Mouse (Mus musculus): ENCODE data around the gene Gm20696. TPM values are rescaled to one million over a fixed set of nuclear protein-coding genes. Genes with fewer than 3 reads are reported as not detected.

The Gm20696 gene
- polyA plus RNA-seq, 1 experiment: 0.24 TPM

DNA sequence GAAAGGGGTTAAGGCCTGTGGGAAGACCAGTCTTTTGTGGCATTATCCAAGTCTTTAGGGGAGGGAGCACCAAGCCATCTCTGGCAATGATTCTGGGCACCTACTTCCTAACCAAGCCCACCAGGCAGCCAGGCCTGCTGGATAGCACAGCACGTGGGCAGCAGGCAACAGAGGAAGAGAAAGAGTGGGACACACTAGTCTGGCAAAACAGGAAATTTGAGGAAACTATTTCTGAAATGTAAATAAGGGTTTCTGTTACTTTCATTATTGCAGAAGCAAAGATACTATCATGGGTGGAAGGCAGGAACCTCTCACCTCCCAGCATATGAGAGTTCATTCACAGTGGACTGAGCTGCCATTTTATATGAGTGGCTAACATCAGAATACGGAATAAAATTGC is 265.4 kb downstream of the Gm20696 start:
- H3K9ac ChIP-seq (ENCODE audit: low read depth, poor library complexity, severe bottlenecking): no peak overlapping the region
- no peak overlapping the region for H3K4me3 ChIP-seq (ENCODE audit: low read depth, low read length)
- H3K4me1 ChIP-seq (ENCODE audit: control insufficient read depth, insufficient read depth, low read length): no peaks in the 10 kb centered on the region
- no peak overlapping the region for H3K27ac ChIP-seq (ENCODE audit: insufficient read depth, low read length)
- H3K9me3 ChIP-seq (replicated peaks; ENCODE audit: control insufficient read depth, insufficient read depth, low read length, poor library complexity, severe bottlenecking): no peaks in the 10 kb centered on the region
- H3K27me3 ChIP-seq (ENCODE audit: control insufficient read depth, insufficient read depth, low read length, poor library complexity, severe bottlenecking): no peaks in the 10 kb centered on the region
- H3K36me3 ChIP-seq (ENCODE audit: control insufficient read depth, insufficient read depth, low read length, poor library complexity, severe bottlenecking): no peaks in the 10 kb centered on the region
- no peak for TF ChIP-seq POLR2A (IDR thresholded peaks at IDR 0.05; ENCODE audit: insufficient read depth, low read length)
- no peak for TF ChIP-seq EP300 (IDR thresholded peaks at IDR 0.05; ENCODE audit: insufficient read depth, low read depth, low read length)
- TF ChIP-seq CTCF (IDR thresholded peaks at IDR 0.05; ENCODE audit: low read depth, low read length): no peak

DNA sequence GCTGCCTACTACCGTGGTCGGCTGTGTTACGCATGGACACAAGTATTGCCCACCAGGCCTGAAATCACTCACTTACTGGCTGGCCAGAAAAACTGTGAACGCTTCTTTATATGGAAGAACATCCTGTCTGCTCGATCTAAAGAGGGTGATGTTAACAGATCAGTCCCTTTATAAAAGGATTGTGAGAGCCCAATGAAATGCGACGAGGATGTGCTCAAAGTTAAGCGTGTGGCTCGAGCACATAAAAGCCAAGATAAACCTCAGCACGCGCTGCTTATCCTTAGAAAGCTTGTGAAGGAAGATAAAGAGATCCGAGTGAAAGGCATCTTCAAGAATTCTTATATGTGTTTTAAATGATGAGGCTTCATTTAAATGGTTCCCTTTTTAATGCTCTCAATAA is 270.9 kb downstream of the Gm20696 start:
- Histone ChIP-seq H3K9me3 (replicated peaks; ENCODE audit: control insufficient read depth, insufficient read depth, low read length, poor library complexity, severe bottlenecking) (no peaks in the 10 kb centered on the region), H3K9ac (ENCODE audit: low read depth, poor library complexity, severe bottlenecking) (no peak overlapping the region), H3K4me3 (ENCODE audit: low read depth, low read length) (no peak overlapping the region), H3K27ac (ENCODE audit: insufficient read depth, low read length) (no peak overlapping the region), H3K36me3 (ENCODE audit: control insufficient read depth, insufficient read depth, low read length, poor library complexity, severe bottlenecking) (no peaks in the 10 kb centered on the region), H3K27me3 (ENCODE audit: control insufficient read depth, insufficient read depth, low read length, poor library complexity, severe bottlenecking) (no peaks in the 10 kb centered on the region), H3K4me1 (ENCODE audit: control insufficient read depth, insufficient read depth, low read length) (no peaks in the 10 kb centered on the region)
- TF ChIP-seq POLR2A (IDR thresholded peaks at IDR 0.05; ENCODE audit: insufficient read depth, low read length) (no peak), EP300 (IDR thresholded peaks at IDR 0.05; ENCODE audit: insufficient read depth, low read depth, low read length) (no peak), CTCF (IDR thresholded peaks at IDR 0.05; ENCODE audit: low read depth, low read length) (no peak)

DNA sequence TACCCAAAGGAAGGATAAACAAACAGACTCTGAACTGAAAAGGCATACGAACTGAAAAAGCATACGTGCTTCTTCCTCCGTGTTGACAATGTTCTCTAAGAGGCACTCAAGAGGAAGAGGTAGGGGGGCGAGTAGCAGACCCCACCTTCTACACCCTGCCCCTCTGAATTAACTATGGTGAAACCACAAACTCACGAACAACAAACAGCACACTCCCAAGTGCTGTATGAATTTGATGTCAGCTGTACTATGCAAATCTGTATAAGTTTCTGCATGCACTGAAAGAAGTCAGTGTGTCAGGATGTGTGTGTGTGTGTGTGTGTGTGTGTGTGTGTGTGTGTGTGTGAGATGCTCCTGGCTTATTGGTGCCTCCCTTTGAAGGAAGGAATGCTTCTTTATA is 271.8 kb downstream of the Gm20696 start:
- no peaks in the 10 kb centered on the region for H3K27me3 ChIP-seq (ENCODE audit: control insufficient read depth, insufficient read depth, low read length, poor library complexity, severe bottlenecking)
- H3K9me3 ChIP-seq (replicated peaks; ENCODE audit: control insufficient read depth, insufficient read depth, low read length, poor library complexity, severe bottlenecking): no peaks in the 10 kb centered on the region
- H3K36me3 ChIP-seq (ENCODE audit: control insufficient read depth, insufficient read depth, low read length, poor library complexity, severe bottlenecking): no peaks in the 10 kb centered on the region
- H3K9ac ChIP-seq (ENCODE audit: low read depth, poor library complexity, severe bottlenecking): no peak overlapping the region
- TF ChIP-seq CTCF (IDR thresholded peaks at IDR 0.05; ENCODE audit: low read depth, low read length): no peak
- no peak overlapping the region for H3K4me3 ChIP-seq (ENCODE audit: low read depth, low read length)
- peaks cover 4% of the 10 kb centered on the region for H3K4me1 ChIP-seq (ENCODE audit: control insufficient read depth, insufficient read depth, low read length)
- H3K27ac ChIP-seq (ENCODE audit: insufficient read depth, low read length): no peak overlapping the region

DNA sequence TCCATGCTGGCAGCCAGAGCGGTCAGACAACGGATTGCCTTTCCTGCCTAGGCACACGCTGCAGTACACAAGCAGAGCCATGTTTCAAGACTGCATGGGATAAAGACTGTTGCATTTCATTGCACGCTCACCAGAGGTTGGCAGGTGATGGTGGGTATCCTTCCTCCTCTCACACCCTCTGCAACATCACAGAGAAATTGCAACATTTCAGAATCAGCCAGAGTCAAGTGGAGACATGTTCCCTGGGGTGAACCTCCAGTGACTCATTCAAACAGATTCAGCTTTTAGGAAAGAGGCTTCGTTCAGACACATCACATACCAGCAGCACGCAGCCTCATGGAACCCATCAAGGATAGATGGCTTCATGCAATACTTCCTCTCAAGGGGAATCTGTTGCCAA is 274.1 kb downstream of the Gm20696 start:
- H3K27ac ChIP-seq (ENCODE audit: insufficient read depth, low read length): no peak overlapping the region
- H3K27me3 ChIP-seq (ENCODE audit: control insufficient read depth, insufficient read depth, low read length, poor library complexity, severe bottlenecking): no peaks in the 10 kb centered on the region
- no peak overlapping the region for H3K4me3 ChIP-seq (ENCODE audit: low read depth, low read length)
- TF ChIP-seq EP300 (IDR thresholded peaks at IDR 0.05; ENCODE audit: insufficient read depth, low read depth, low read length): no peak
- no peak for TF ChIP-seq POLR2A (IDR thresholded peaks at IDR 0.05; ENCODE audit: insufficient read depth, low read length)
- TF ChIP-seq CTCF (IDR thresholded peaks at IDR 0.05; ENCODE audit: low read depth, low read length): no peak
- peaks cover 4% of the 10 kb centered on the region for H3K4me1 ChIP-seq (ENCODE audit: control insufficient read depth, insufficient read depth, low read length)
- H3K36me3 ChIP-seq (ENCODE audit: control insufficient read depth, insufficient read depth, low read length, poor library complexity, severe bottlenecking): no peaks in the 10 kb centered on the region
- H3K9me3 ChIP-seq (replicated peaks; ENCODE audit: control insufficient read depth, insufficient read depth, low read length, poor library complexity, severe bottlenecking): no peaks in the 10 kb centered on the region
- H3K9ac ChIP-seq (ENCODE audit: low read depth, poor library complexity, severe bottlenecking): no peak overlapping the region

DNA sequence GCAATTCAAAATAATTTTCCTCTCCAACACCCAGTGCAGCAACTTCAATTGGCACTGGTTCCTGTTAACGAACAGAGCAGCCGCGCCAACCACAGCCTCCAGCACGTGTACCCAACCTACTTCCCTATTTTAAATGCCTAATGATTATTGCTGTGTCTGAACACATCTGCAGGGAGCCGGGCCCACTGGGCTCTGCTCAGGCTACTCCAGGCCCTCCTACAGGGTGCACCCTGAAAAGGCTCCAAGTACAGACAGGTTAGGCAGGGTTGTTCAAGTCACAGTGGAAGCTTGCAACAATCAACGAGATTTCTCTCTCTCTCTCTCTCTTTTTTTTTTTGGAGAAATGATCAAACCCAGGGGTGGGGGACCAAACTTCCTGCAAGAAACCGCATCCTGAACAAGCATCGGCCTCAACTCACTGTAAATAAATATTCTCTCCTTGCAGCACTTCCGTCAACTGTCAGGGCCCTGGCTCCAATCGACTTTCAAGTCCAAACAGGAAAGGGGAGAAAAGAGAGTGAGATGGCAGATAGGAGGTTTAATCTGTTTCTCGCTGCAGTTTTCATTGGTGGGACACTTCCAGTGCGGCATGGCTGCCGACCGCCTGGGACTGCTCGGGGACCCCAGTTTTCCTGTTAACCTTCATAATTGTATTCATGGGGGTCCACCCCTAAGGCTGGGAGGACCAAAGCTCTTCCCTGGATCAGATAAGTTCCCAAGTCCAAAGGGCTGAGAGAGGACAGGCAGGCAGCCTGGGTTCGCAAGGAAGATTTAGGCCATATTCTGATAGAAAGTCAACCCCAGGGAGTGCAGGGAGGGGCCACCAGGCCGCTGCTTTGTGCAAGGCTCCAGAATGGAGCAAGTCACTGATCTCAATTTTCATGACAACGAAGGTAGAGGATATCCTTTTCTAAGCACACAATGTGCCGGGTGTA is 277.6 kb downstream of the Gm20696 start:
- H3K9ac ChIP-seq (ENCODE audit: low read depth, poor library complexity, severe bottlenecking): peak overlapping the region; percentile 11; the same call in 1 of the 2 replicates
- peaks cover 4% of the 10 kb centered on the region for H3K4me1 ChIP-seq (ENCODE audit: control insufficient read depth, insufficient read depth, low read length)
- TF ChIP-seq CTCF (IDR thresholded peaks at IDR 0.05; ENCODE audit: low read depth, low read length): no peak
- TF ChIP-seq EP300 (IDR thresholded peaks at IDR 0.05; ENCODE audit: insufficient read depth, low read depth, low read length): no peak
- TF ChIP-seq POLR2A (IDR thresholded peaks at IDR 0.05; ENCODE audit: insufficient read depth, low read length): no peak
- H3K27me3 ChIP-seq (ENCODE audit: control insufficient read depth, insufficient read depth, low read length, poor library complexity, severe bottlenecking): no peaks in the 10 kb centered on the region
- H3K9me3 ChIP-seq (replicated peaks; ENCODE audit: control insufficient read depth, insufficient read depth, low read length, poor library complexity, severe bottlenecking): no peaks in the 10 kb centered on the region
- no peaks in the 10 kb centered on the region for H3K36me3 ChIP-seq (ENCODE audit: control insufficient read depth, insufficient read depth, low read length, poor library complexity, severe bottlenecking)
- no peak overlapping the region for H3K27ac ChIP-seq (ENCODE audit: insufficient read depth, low read length)
- H3K4me3 ChIP-seq (ENCODE audit: low read depth, low read length): 0 out of 2 replicates have a peak overlapping the region, but pooled peaks have one; percentile 4

DNA sequence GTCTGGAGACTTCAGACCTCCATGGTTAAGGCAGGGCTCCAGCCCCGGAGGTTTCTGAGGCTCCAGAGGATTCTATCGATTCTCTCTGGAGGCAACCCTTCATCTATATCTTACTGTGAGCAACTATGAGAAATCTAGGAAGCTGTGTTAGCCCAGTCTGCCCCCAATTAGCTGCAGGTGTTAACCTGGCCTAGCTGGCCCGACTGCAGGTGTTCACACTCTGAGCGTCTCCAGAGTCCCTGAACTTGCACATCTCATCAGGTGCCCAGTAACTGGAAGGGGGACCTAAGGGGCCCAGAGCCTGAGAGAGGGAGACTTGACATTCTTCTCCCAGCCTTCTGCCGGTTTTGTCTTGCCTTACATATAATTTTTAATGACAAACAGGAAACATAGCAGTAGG is 278.6 kb downstream of the Gm20696 start:
- no peak overlapping the region for H3K9ac ChIP-seq (ENCODE audit: low read depth, poor library complexity, severe bottlenecking)
- no peak overlapping the region for H3K4me3 ChIP-seq (ENCODE audit: low read depth, low read length)
- TF ChIP-seq POLR2A (IDR thresholded peaks at IDR 0.05; ENCODE audit: insufficient read depth, low read length) (no peak), CTCF (IDR thresholded peaks at IDR 0.05; ENCODE audit: low read depth, low read length) (no peak), EP300 (IDR thresholded peaks at IDR 0.05; ENCODE audit: insufficient read depth, low read depth, low read length) (no peak)
- no peaks in the 10 kb centered on the region for H3K36me3 ChIP-seq (ENCODE audit: control insufficient read depth, insufficient read depth, low read length, poor library complexity, severe bottlenecking)
- peaks cover 4% of the 10 kb centered on the region for H3K4me1 ChIP-seq (ENCODE audit: control insufficient read depth, insufficient read depth, low read length)
- H3K9me3 ChIP-seq (replicated peaks; ENCODE audit: control insufficient read depth, insufficient read depth, low read length, poor library complexity, severe bottlenecking): no peaks in the 10 kb centered on the region
- H3K27me3 ChIP-seq (ENCODE audit: control insufficient read depth, insufficient read depth, low read length, poor library complexity, severe bottlenecking): no peaks in the 10 kb centered on the region
- H3K27ac ChIP-seq (ENCODE audit: insufficient read depth, low read length): no peak overlapping the region

All from ES-Bruce4 (cell line).